Mouse (Mus musculus): ENCODE measurements at regions not wholly inside any gene's neighbourhood (a gene's known extent, or its start where the extent isn't known, plus 50 kb on each side); places are given as distances from the start of the nearest gene placed in this dataset.

GRCm38 (mm10) chr4:124329107-124329771 lies 281.4 kb downstream of the 3100002H09Rik start:
- in situ Hi-C loops (cut with MseI, MboI): no loop called here

- in situ Hi-C loops (cut with MseI, MboI): no loop called here
Measured at GRCm38 (mm10) chr4:124326301-124326700, 284.3 kb downstream of the 3100002H09Rik start.

GRCm38 (mm10) chr4:124323589-124323988 lies 287.0 kb downstream of the 3100002H09Rik start:
- in situ Hi-C loops (cut with MseI, MboI): no loop called here

- in situ Hi-C loops (cut with MseI, MboI): no loop called here
Measured at GRCm38 (mm10) chr4:124321221-124321620, 289.4 kb downstream of the 3100002H09Rik start.

GRCm38 (mm10) chr4:124317042-124317441 lies 293.6 kb downstream of the 3100002H09Rik start:
- in situ Hi-C loops (cut with MseI, MboI): no loop called here

GRCm38 (mm10) chr4:124311657-124312056 lies 298.9 kb downstream of the 3100002H09Rik start:
- in situ Hi-C loops (cut with MseI, MboI): no loop called here

- in situ Hi-C loops (cut with MseI, MboI): no loop called here
Measured at GRCm38 (mm10) chr4:124310594-124310993, 300.0 kb downstream of the 3100002H09Rik start.

- in situ Hi-C loops (cut with MseI, MboI): no loop called here
Measured at GRCm38 (mm10) chr4:124305871-124306555, 304.6 kb downstream of the 3100002H09Rik start.

- in situ Hi-C loops (cut with MseI, MboI): no loop called here
Measured at GRCm38 (mm10) chr4:124302950-124303349, 307.7 kb downstream of the 3100002H09Rik start.

GRCm38 (mm10) chr4:124298667-124299437 lies 311.8 kb downstream of the 3100002H09Rik start:
- in situ Hi-C loops (cut with MseI, MboI): no loop called here

GRCm38 (mm10) chr4:124292254-124292653 lies 318.3 kb downstream of the 3100002H09Rik start:
- in situ Hi-C loops (cut with MseI, MboI): no loop called here

- in situ Hi-C loops (cut with MseI, MboI): no loop called here
Measured at GRCm38 (mm10) chr4:124291767-124292166, 318.8 kb downstream of the 3100002H09Rik start.

GRCm38 (mm10) chr4:124287471-124287870 lies 323.1 kb downstream of the 3100002H09Rik start:
- in situ Hi-C loops (cut with MseI, MboI): no loop called here

- in situ Hi-C loops (cut with MseI, MboI): no loop called here
Measured at GRCm38 (mm10) chr4:124278681-124279080, 331.9 kb downstream of the 3100002H09Rik start.

- in situ Hi-C loops (cut with MseI, MboI): no loop called here
Measured at GRCm38 (mm10) chr4:124277456-124278181, 333.0 kb downstream of the 3100002H09Rik start.

GRCm38 (mm10) chr4:124276741-124277455 lies 333.7 kb downstream of the 3100002H09Rik start:
- in situ Hi-C loops (cut with MseI, MboI): no loop called here

- in situ Hi-C loops (cut with MseI, MboI): no loop called here
Measured at GRCm38 (mm10) chr4:124272002-124272401, 338.6 kb downstream of the 3100002H09Rik start.

- in situ Hi-C loops (cut with MseI, MboI): no loop called here
Measured at GRCm38 (mm10) chr4:124268404-124268803, 342.2 kb downstream of the 3100002H09Rik start.

- in situ Hi-C loops (cut with MseI, MboI): no loop called here
Measured at GRCm38 (mm10) chr4:124266573-124266972, 344.0 kb downstream of the 3100002H09Rik start.

- in situ Hi-C loops (cut with MseI, MboI): no loop called here
Measured at GRCm38 (mm10) chr4:124265527-124265926, 345.1 kb downstream of the 3100002H09Rik start.

GRCm38 (mm10) chr4:124257006-124257405 lies 339.2 kb upstream of the 4930535I16Rik start:
- in situ Hi-C loops (cut with MseI, MboI): no loop called here

Data from mouse trophoblast stem cell (cell line).